Mouse (Mus musculus) lung, adult 2 months (tissue): ENCODE results near the gene Bmpr1a. TPM values are rescaled to one million over a fixed set of nuclear protein-coding genes. Genes with fewer than 3 reads are reported as not detected.

Source experiments
- DNase-seq: peaks from one replicate; pipeline ENCODE4 v3.0.0; 2022
- H3K4me1 ChIP-seq: fragments of 200-500 bp; 2 replicates; pipeline ENCODE4 v1.6.1; 2011; ENCODE audit warnings: low read length; ENCODE audit not compliant: control insufficient read depth, insufficient read depth
- H3K4me3 ChIP-seq: fragments of 200-500 bp; replicated peaks from 2 replicates; pipeline ENCODE3; 2011; ENCODE audit warnings: low read depth, mild to moderate bottlenecking, control low read depth, low read length; ENCODE audit errors: extremely low read depth
- CTCF ChIP-seq: fragments of 200-500 bp; IDR thresholded peaks from 2 replicates; pipeline ENCODE4 v1.5.1; 2011; ENCODE audit warnings: mild to moderate bottlenecking, low read length, control low read depth; ENCODE audit not compliant: insufficient read depth
- POLR2A ChIP-seq: fragments of 200-500 bp; IDR thresholded peaks from 2 replicates; pipeline ENCODE4 v1.6.1; 2011; ENCODE audit warnings: low read depth, mild to moderate bottlenecking, control low read depth, low read length, borderline replicate concordance; ENCODE audit errors: extremely low read depth
- WGBS: fragments of 180-500 bp; shearing (Covaris S2); methylation state at CpG from one replicate; pipeline ENCODE4 v1.1.7; 2018; 5-methylcytosine and 5-hydroxymethylcytosine counted together
- polyA plus RNA-seq: library from polyadenylated mRNA; depleted of rRNA; stranded (reverse); fragments of >200 nt; gene quantifications from 2 replicates; pipeline ENCODE4 v1.2.3, GENCODE M21; 2012; rRNA removed

The Bmpr1a gene
- 7.5 and 15.3 TPM in 2 replicates for polyA plus RNA-seq

DNA sequence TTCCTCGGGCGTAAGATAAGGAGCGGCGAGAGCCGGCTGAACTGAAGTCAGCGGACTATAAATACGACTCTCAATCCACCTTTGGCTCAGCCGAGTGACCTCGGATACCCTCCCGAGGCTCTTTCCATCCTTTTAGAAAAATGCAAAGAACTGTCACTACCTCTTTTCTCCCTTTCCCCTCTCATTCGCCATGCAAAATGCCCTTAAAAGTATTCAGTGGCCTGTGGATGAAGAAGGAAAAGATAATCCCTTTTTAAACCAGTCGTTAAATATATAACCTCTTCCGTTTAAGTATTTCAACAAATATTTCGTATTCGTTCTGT, at the start of gene Bmpr1a:
Gene Bmpr1a, minus strand, starts transcription at position 17 of the 323 bp plus-strand sequence.
- TF ChIP-seq CTCF (no peak), POLR2A (no peak)
- WGBS: 9% methylated on average over 15 of the region's 15 CpGs

DNA sequence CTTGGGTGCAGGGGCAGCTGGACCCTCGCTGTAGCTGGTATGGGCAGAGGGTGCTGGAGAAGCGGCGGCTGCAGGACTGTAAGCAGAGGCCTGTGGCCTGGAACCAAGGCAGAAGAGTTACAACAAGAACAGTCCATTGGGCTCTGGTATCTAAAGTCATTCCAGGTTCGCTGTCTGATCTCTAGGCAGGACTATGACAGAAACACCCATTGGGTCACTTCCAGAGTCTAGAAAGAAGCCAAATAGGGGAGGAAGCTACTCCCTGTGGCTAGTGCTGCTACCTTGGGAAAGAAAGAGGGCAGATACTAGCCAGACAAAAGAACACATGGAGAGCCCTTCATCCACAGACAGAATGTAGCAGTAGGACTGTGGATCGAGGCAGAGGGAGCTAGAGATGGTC, 49.1 kb upstream of the Bmpr1a start:
- TF ChIP-seq POLR2A: no peak
- no peak for TF ChIP-seq CTCF
- no peak for DNase-seq
- 87% methylated on average over 5 of the region's 5 CpGs for WGBS
- no peak overlapping the region for H3K4me3 ChIP-seq
- no peaks in the 10 kb centered on the region for H3K4me1 ChIP-seq

More for the DNA sequence above, at the start of gene Bmpr1a:
- no peak for DNase-seq
- H3K4me1 ChIP-seq: peaks cover 8% of the 10 kb centered on the region
- H3K4me3 ChIP-seq: peak within 1 kb of the TSS; percentile 79

DNA sequence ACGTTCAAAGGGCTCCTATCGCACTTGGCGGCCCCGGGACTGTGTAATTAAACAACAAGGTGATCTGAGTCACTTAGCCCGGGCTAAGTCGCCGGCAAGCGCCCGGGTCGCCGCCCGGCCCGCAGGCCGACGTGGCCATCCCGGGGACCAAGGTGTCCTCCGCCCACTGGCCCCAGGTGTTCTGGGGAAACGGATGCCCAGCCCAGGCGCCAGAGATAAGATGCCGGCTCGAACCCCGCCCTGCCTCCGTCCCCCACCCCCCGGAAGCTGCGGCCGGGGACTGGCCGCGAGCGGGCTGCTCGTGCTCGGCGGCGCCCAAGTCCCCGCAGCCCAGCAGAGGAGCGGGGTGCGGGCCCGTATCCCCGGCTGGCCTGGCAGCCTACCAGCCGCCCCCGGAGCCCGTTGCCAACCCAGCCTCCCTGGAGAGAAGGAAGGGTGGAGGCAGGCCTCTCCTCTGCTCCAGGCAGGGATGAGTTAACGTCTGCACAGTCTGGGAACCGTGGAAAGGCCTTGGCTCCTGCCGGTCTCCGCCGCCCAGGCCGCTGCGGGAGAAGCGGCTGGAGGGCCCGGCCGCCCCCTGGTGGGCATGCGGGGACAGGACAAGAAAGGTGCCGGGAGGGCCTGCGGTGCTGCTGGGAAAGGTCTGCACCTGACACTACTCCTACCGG, 46.0 kb upstream of the Bmpr1a start:
- TF ChIP-seq POLR2A (no peak), CTCF (peak; percentile 47)
- Histone ChIP-seq H3K4me3 (peak overlapping the region; percentile 65), H3K4me1 (no peaks in the 10 kb centered on the region)
- WGBS: under 1% methylated on average over 55 of the region's 55 CpGs
- DNase-seq: peak; percentile 75

DNA sequence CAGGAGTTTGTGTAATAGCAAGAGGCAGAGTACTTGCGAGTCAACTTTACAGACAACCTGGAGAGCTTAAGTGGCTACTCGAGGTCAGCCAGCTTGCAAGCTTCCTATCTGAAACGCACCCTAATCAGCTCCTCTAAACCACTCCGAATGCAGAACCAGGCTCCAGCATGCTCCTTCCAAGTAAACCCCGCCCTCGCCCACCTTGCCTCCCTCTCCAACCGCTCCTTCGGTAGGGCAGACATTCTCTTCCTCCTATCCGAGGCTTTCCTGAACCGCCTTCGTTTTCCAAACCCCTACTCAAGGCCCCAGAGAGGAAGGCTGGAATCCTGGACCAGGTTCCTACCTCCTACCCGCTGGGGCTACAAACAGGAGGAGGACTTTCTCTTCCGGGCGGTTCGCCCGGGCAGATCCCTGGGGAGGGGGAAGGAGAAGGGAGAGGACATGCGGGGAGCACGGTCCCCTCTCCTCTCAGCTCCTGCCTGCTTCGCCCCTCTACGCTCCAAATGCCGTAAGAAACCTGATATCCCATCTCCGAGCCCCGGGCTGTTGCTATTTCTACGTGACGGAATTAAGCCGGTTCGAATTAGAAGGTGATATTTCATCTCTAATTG, 45.4 kb upstream of the Bmpr1a start:
- peak; percentile 65 for DNase-seq
- H3K4me1 ChIP-seq: no peaks in the 10 kb centered on the region
- TF ChIP-seq CTCF: no peak
- TF ChIP-seq POLR2A: no peak
- 3% methylated on average over 27 of the region's 27 CpGs for WGBS
- peak overlapping the region; percentile 60 for H3K4me3 ChIP-seq

DNA sequence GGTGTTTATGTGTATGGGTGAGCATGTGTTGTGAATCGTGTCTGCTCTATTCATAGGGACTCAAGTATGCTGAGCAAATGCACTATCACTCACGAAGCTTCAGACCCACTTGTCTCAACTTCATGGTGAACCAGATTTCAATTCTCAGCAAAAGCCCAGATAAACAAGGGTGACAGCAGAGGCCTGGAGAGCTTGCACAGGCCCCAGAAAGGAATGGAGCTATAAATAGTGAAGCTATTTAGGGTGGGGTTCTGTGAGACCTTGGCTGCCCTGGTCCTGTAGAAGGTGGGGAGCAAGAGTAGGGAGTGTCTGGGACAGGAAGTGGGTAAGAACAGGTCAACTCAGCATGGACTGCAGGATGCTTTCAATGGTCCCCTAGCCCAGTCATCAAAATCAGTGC, 41.4 kb upstream of the Bmpr1a start:
- no peak for TF ChIP-seq CTCF
- no peak for TF ChIP-seq POLR2A
- no peak for DNase-seq
- WGBS: 64% methylated on average over 2 of the region's 2 CpGs
- H3K4me3 ChIP-seq: no peak overlapping the region
- no peaks in the 10 kb centered on the region for H3K4me1 ChIP-seq

DNA sequence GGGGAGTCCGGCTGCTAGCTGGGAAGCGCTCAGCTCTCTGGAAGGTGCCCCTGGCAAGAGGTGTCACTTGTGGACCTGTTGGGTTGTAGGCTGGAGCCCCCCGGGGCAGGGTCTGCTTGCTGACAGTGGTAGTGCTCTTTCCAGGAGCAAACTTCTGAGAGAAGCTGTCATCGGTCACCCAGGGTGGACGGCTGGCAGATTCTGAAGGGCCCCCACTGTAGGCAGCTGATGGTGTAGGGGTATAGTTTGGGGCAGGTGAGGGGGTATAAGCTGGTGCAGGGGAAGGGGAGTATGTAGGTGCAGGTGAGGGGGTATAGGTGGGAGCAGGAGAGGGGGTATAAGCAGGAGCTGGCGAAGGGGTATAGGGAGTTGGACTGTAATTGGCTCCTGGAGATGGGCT, 40.9 kb upstream of the Bmpr1a start:
- no peak for DNase-seq

DNA sequence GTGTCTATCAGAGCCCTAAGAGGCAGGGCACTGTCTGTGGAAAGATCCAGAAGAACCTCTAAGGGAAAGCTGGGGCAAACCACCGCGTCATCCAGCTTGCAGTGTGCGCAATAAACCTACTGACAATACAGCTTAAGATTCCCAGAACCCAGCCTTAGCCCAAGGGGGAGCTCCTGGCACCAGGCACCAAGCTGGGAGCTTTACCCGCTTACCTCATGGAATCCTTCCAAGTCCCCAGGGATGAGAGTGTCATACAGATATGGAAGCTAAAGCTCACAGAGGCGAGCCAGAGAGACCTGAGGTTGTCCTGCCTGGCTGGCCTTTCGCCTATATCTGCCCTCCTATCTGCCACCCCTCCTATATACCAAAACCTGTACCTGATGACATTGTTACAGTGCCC, 40.5 kb upstream of the Bmpr1a start:
- TF ChIP-seq CTCF: no peak
- TF ChIP-seq POLR2A: no peak

More for the DNA sequence above, 40.9 kb upstream of the Bmpr1a start:
- TF ChIP-seq POLR2A (no peak), CTCF (no peak)
- no peak overlapping the region for H3K4me3 ChIP-seq
- H3K4me1 ChIP-seq: no peaks in the 10 kb centered on the region
- 83% methylated on average over 6 of the region's 6 CpGs for whole genome bisulfite sequencing

DNA sequence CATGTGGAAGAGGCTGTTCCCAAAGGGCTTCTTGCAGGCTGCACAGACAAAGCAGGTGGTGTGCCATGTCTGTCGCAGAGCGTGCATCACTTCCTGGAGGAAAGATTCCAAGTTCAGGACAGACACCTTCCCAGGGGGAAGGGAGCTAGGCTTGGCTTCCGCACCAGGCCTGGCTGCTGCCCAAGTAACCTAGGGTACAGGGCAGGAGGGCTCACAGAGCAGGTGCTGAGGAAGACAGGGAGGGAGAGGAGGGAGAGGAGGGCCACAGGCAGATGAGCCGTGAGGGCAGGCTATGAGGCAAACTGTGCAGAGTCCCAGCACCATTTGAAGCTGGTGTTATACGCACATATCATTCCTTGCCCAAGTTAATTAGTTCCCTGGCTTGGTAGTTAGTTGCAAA, 38.8 kb upstream of the Bmpr1a start:
- H3K4me1 ChIP-seq: no peaks in the 10 kb centered on the region
- TF ChIP-seq POLR2A (no peak), CTCF (no peak)
- no peak overlapping the region for H3K4me3 ChIP-seq
- 85% methylated on average over 5 of the region's 5 CpGs for WGBS
- no peak for DNase-seq

More for the DNA sequence above, 40.5 kb upstream of the Bmpr1a start:
- WGBS: 78% methylated on average over 6 of the region's 6 CpGs
- Histone ChIP-seq H3K4me3 (no peak overlapping the region), H3K4me1 (no peaks in the 10 kb centered on the region)
- no peak for DNase-seq

DNA sequence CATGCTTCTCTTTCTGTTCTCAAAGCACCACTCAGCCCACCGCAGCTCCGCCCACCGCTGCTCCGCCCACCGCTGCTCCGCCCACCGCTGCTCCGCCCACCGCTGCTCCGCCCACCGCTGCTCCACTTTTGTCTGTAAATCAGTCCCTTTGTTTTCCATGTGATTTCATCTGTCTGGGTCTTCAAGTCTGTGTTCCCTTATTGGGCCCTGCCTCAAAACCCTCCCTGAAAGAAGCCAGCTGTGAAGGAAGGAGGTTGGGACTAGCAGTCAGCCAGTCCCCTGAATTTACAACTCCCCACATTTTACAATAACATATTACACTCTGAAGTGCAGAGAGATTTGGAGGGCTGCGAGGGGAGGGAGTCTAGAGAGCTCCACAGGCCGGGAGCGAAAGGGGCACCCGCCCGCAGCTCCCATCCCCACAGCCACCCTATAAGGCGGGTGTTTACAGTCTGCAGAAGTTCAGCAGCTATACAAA, 37.6 kb upstream of the Bmpr1a start:
- Histone ChIP-seq H3K4me3 (no peak overlapping the region), H3K4me1 (no peaks in the 10 kb centered on the region)
- TF ChIP-seq POLR2A (no peak), CTCF (no peak)
- 19% methylated on average over 17 of the region's 17 CpGs for WGBS
- DNase-seq: no peak

DNA sequence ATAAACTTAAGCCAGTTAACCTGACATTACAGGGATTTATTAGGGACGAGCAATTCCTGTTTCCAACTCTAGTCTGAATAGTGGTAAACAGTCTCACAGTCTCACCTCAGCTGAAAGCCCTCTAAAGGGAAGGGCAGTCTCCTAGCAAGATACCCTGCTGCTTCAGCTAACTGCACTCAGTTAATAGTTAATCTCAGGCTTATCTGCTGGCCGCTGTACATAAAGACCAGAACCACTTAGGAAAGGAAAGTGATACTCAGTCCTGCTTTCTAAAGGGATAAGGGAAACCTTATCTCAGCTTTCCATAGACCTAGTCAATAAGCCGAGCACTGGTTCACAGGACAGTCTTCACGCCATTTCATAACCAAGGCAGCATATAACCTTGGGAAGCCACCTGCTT, 32.7 kb upstream of the Bmpr1a start:
- DNase-seq: no peak
- 59% methylated on average over 4 of the region's 4 CpGs for WGBS
- Histone ChIP-seq H3K4me3 (no peak overlapping the region), H3K4me1 (no peaks in the 10 kb centered on the region)
- TF ChIP-seq CTCF (no peak), POLR2A (no peak)

DNA sequence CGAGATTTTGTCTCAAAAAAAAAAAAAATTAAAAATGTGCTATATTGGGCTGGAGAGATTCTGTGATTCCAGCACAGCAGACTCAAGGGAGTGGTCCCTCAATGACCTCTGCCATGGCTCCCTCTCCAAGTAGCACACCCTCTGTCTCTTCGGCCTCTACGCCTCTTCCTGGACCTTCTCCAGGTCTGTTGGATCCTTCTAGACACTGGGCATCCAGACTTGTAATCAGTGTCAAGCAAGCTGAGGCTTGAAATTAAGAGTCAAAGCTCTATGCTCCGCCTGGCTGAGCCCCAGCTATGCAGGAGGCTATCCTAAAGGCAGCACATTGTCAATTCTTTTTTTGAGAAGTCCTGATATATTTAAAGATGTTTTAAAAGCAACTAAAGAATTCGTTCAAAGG, 30.4 kb upstream of the Bmpr1a start:
- H3K4me3 ChIP-seq: no peak overlapping the region
- no peaks in the 10 kb centered on the region for H3K4me1 ChIP-seq
- DNase-seq: no peak
- 64% methylated on average over 5 of the region's 5 CpGs for WGBS
- TF ChIP-seq CTCF (no peak), POLR2A (no peak)
